8 mouse cellular contexts compared by ENCODE assay signal in genomic region chr1:78537494-78538010, GRCm38 (mm10). TPM values are rescaled to one million over a fixed set of nuclear protein-coding genes. Genes with fewer than 3 reads are reported as not detected.
A peak's percentile ranks its signal among the peaks of the same experiment; 100 is the strongest.
DNase-seq lines count a peak whose midpoint lies in the region; ATAC-seq and TF ChIP-seq lines count a peak whose summit lies in the region.

No protein-coding gene starts in this region.

- H3K27me3 ChIP-seq in forebrain, embryonic 10.5 days (ENCODE audit: poor library complexity, severe bottlenecking), result peaks cover 7% of the 10 kb centered on the region; the same call in 1 of the 2 replicates
- H3K27me3 ChIP-seq in heart, embryonic 14.5 days (ENCODE audit: control insufficient read depth, insufficient read depth, low read length), result no peaks in the 10 kb centered on the region
- no peaks in the 10 kb centered on the region for H3K27me3 ChIP-seq in liver, embryonic 11.5 days (replicated peaks; ENCODE audit: control insufficient read depth, insufficient read depth, low read length)
- H3K27me3 ChIP-seq in stomach, embryonic 15.5 days (replicated peaks), result no peaks in the 10 kb centered on the region

- DNase-seq in CD4-positive helper T cell, adult 2 months (ENCODE audit: low read depth, low spot score), result peak; percentile 95
- peak; percentile 85 for DNase-seq in brain, embryonic 14.5 days (ENCODE audit: low read depth)
- no peak for DNase-seq in forebrain, embryonic 10.5 days (ENCODE audit: extremely low spot score, low spot score)
- DNase-seq in kidney, postnatal 10 days, result peak; percentile 40
- peak; percentile 37 for DNase-seq in liver, embryonic 11.5 days (ENCODE audit: low spot score)

- TF ChIP-seq POLR2A in brain, embryonic 14.5 days (IDR thresholded peaks at IDR 0.05; ENCODE audit: borderline replicate concordance, extremely low read depth, insufficient read depth, insufficient read length, poor library complexity, severe bottlenecking), result no peak

- H3K27ac ChIP-seq in forebrain, embryonic 10.5 days, result peak overlapping the region; percentile 56; the same call in 1 of the 2 replicates
- H3K27ac ChIP-seq in heart, embryonic 14.5 days (replicated peaks in 1 of 2; ENCODE audit: control insufficient read depth in 1 of 2, insufficient read depth in 1 of 2, low read depth in 2 of 2, low read length in 2 of 2), result peak overlapping the region in 1 of 2 experiments; percentile 31; a peak in 1 of 4 replicates
- H3K27ac ChIP-seq in liver, embryonic 11.5 days (ENCODE audit: low read depth, low read length), result no peak overlapping the region
- H3K27ac ChIP-seq in stomach, embryonic 15.5 days, result no peak overlapping the region

- no peak for TF ChIP-seq CTCF in brain, embryonic 14.5 days (IDR thresholded peaks at IDR 0.05; ENCODE audit: borderline replicate concordance, extremely low read depth, insufficient read depth, insufficient read length)

- no peaks in the 10 kb centered on the region for H3K9me3 ChIP-seq in forebrain, embryonic 10.5 days
- H3K9me3 ChIP-seq in heart, embryonic 14.5 days (ENCODE audit: control insufficient read depth, low read length), result no peaks in the 10 kb centered on the region; the same call in 1 of the 2 replicates
- H3K9me3 ChIP-seq in liver, embryonic 11.5 days (ENCODE audit: control insufficient read depth, low read length), result no peaks in the 10 kb centered on the region
- H3K9me3 ChIP-seq in stomach, embryonic 15.5 days, result no peaks in the 10 kb centered on the region

- H3K9ac ChIP-seq in heart, embryonic 14.5 days (ENCODE audit: low read length), result peak overlapping the region; percentile 65
- H3K9ac ChIP-seq in liver, embryonic 11.5 days (ENCODE audit: low read depth, low read length), result no peak overlapping the region
- peak overlapping the region; percentile 16; the same call in 1 of the 2 replicates for H3K9ac ChIP-seq in stomach, embryonic 15.5 days

- H3K4me2 ChIP-seq in heart, embryonic 14.5 days (ENCODE audit: low read length), result peak overlapping the region; percentile 82
- peak overlapping the region; percentile 63 for H3K4me2 ChIP-seq in liver, embryonic 11.5 days
- peak overlapping the region; percentile 68 for H3K4me2 ChIP-seq in stomach, embryonic 15.5 days

- H3K4me3 ChIP-seq in forebrain, embryonic 10.5 days, result peak overlapping the region; percentile 23; the same call in 1 of the 2 replicates
- peak overlapping the region; percentile 32 to 39 for H3K4me3 ChIP-seq in heart, embryonic 14.5 days (ENCODE audit: control insufficient read depth in 1 of 2, insufficient read depth in 1 of 2, low read depth in 1 of 2, low read length in 2 of 2)
- H3K4me3 ChIP-seq in liver, embryonic 11.5 days (ENCODE audit: low read depth, low read length), result peak overlapping the region; percentile 26
- H3K4me3 ChIP-seq in stomach, embryonic 15.5 days (replicated peaks), result peak overlapping the region; percentile 33

- H3K4me1 ChIP-seq in forebrain, embryonic 10.5 days, result peaks cover 24% of the 10 kb centered on the region
- peaks cover 5 to 10% of the 10 kb centered on the region in 2 experiments; a peak in 3 of 4 replicates for H3K4me1 ChIP-seq in heart, embryonic 14.5 days (ENCODE audit: control insufficient read depth in 2 of 2, insufficient read depth in 2 of 2, low read length in 2 of 2)
- H3K4me1 ChIP-seq in liver, embryonic 11.5 days (replicated peaks; ENCODE audit: control insufficient read depth, insufficient read depth, low read length), result 0 out of 2 replicates have a peak, but pooled peaks cover 2% of the 10 kb centered on the region
- no peaks in the 10 kb centered on the region for H3K4me1 ChIP-seq in stomach, embryonic 15.5 days

- H3K36me3 ChIP-seq in forebrain, embryonic 10.5 days (replicated peaks), result no peaks in the 10 kb centered on the region
- H3K36me3 ChIP-seq in heart, embryonic 14.5 days (ENCODE audit: control insufficient read depth, insufficient read depth, low read length), result no peaks in the 10 kb centered on the region
- no peaks in the 10 kb centered on the region for H3K36me3 ChIP-seq in liver, embryonic 11.5 days (ENCODE audit: control insufficient read depth, insufficient read depth, low read length)
- H3K36me3 ChIP-seq in stomach, embryonic 15.5 days, result no peaks in the 10 kb centered on the region

- ATAC-seq in heart, embryonic 14.5 days (ENCODE audit: insufficient number of reproducible peaks, insufficient read depth, low FRiP score, low read depth), result peak; percentile 71
- ATAC-seq in liver, embryonic 11.5 days (replicated peaks; ENCODE audit: low FRiP score), result peak; percentile 78
- ATAC-seq in monocyte, adult 5-6 weeks (replicated peaks; ENCODE audit: insufficient number of reproducible peaks, low FRiP score, low TSS enrichment, poor library complexity, severe bottlenecking), result peak; percentile 96
- peak; percentile 70; the same call in 1 of the 2 replicates for ATAC-seq in stomach, embryonic 15.5 days (ENCODE audit: insufficient read depth, low FRiP score, low read depth)

- 50% methylated on average over 16 of the region's 16 CpGs for WGBS in forebrain, embryonic 10.5 days
- WGBS in heart, embryonic 14.5 days, result 21% methylated on average over 16 of the region's 16 CpGs
- WGBS in liver, embryonic 11.5 days, result 23% methylated on average over 16 of the region's 16 CpGs
- 36% methylated on average over 16 of the region's 16 CpGs for WGBS in stomach, embryonic 15.5 days

RNA-seq across cellular contexts. Expression of gene BC035947, which starts 25.6 kb away (rescaled TPM):
- polyA plus RNA-seq in brain, embryonic 14.5 days (2012; rRNA removed), result 1.00 and 1.5 TPM in 2 replicates
- polyA plus RNA-seq in forebrain, embryonic 10.5 days (2016; fragmentation: Nextera tagmentation; extraction: Ambion mirVana), result 0.21 and 0.37 TPM in 2 replicates
- not detected in 2 replicates for polyA plus RNA-seq in heart, embryonic 14.5 days (2014; fragmentation: Nextera tagmentation; extraction: Ambion mirVana)
- not detected in 2 replicates for polyA plus RNA-seq in liver, embryonic 11.5 days (2014; fragmentation: Nextera tagmentation; extraction: Ambion mirVana)
- total RNA-seq in monocyte, adult 5-6 weeks (2017), result not detected in 3 replicates
- 0.08 and 0.18 TPM in 2 replicates for polyA plus RNA-seq in stomach, embryonic 15.5 days (2015; fragmentation: Nextera tagmentation; extraction: Ambion mirVana)

RNA-seq across cellular contexts. Expression of gene Mogat1, which starts 26.8 kb away (rescaled TPM):
- 0.23 and 0.25 TPM in 2 replicates for polyA plus RNA-seq in brain, embryonic 14.5 days (2012; rRNA removed)
- 0.87 and 1.1 TPM in 2 replicates for polyA plus RNA-seq in forebrain, embryonic 10.5 days (2016; fragmentation: Nextera tagmentation; extraction: Ambion mirVana)
- polyA plus RNA-seq in heart, embryonic 14.5 days (2014; fragmentation: Nextera tagmentation; extraction: Ambion mirVana), result not detected in 2 replicates
- not detected in 2 replicates for polyA plus RNA-seq in liver, embryonic 11.5 days (2014; fragmentation: Nextera tagmentation; extraction: Ambion mirVana)
- not detected in 3 replicates for total RNA-seq in monocyte, adult 5-6 weeks (2017)
- 0.37 TPM in 1 of 2 replicates, not detected in the other for polyA plus RNA-seq in stomach, embryonic 15.5 days (2015; fragmentation: Nextera tagmentation; extraction: Ambion mirVana)

RNA-seq across cellular contexts. Expression of gene Farsb, which starts 48.9 kb away (rescaled TPM):
- 58.8 and 66.6 TPM in 2 replicates for polyA plus RNA-seq in brain, embryonic 14.5 days (2012; rRNA removed)
- polyA plus RNA-seq in forebrain, embryonic 10.5 days (2016; fragmentation: Nextera tagmentation; extraction: Ambion mirVana), result 154 TPM in 2 replicates
- 98.3 and 101 TPM in 2 replicates for polyA plus RNA-seq in heart, embryonic 14.5 days (2014; fragmentation: Nextera tagmentation; extraction: Ambion mirVana)
- 204 and 227 TPM in 2 replicates for polyA plus RNA-seq in liver, embryonic 11.5 days (2014; fragmentation: Nextera tagmentation; extraction: Ambion mirVana)
- total RNA-seq in monocyte, adult 5-6 weeks (2017), result 16.5 to 27.7 TPM (median 20.3 TPM) in 3 replicates
- polyA plus RNA-seq in stomach, embryonic 15.5 days (2015; fragmentation: Nextera tagmentation; extraction: Ambion mirVana), result 140 and 150 TPM in 2 replicates
